Mouse (Mus musculus) bone marrow macrophage, adult 2 months (primary cell): ENCODE measurements around the gene Tldc1.

ENCODE experiments used
- CTCF ChIP-seq: IDR thresholded peaks from 2 replicates; pipeline ENCODE4 v1.5.1; 2012; ENCODE audit warnings: low read depth, mild to moderate bottlenecking, low read length, moderate library complexity
- POLR2A ChIP-seq: IDR thresholded peaks from 2 replicates; pipeline ENCODE4 v1.6.1; 2012; ENCODE audit warnings: mild to moderate bottlenecking, low read depth, low read length, borderline replicate concordance

DNA sequence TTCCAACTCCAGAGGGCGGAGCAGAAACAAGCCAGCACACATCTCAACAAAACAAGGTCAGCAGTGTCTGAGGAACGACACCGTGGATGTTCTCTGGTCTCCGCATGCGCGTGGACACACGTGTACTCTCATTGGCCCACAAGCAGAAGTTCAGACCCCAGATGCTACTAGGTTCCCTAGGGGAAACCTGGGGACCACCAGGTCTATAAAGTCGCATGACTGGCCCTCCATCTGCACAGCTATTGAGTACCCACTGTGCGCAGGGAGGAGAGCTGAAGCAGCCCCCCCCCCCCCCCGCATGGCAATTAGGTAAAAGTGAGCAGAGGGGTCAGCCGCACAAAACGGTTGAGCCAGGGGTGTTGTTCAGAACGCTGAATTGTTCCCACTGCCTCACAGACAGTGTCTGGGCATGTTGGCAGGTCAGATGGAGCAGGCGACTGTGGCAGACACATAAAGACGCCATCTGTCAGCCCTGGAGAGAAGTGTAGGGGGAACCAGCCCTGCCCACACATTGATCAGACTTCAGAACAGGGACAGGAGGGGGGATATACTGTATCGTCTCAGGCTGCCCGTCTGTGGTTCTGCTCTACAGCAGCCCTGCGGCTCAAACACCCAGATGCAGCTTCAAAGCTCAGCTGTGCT lies 7.7 kb upstream of the Tldc1 start:
- TF ChIP-seq CTCF (no peak), POLR2A (no peak)
